Mouse (Mus musculus) kidney, embryonic 16.5 days (tissue): ENCODE results near the gene Sgk2. TPM values are rescaled to one million over a fixed set of nuclear protein-coding genes. Genes with fewer than 3 reads are reported as not detected.

Experiments
- ATAC-seq: fragments of 200-750 bp; cut with Nextera tagmentation; 2 replicates; pipeline ENCODE4 v1.8.0; 2017; ENCODE audit warnings: moderate TSS enrichment; ENCODE audit not compliant: low FRiP score, low TSS enrichment
- H3K27ac ChIP-seq: fragments of 300-500 bp; sonication (generic); 2 replicates; pipeline ENCODE4 v1.5.1; 2014; ENCODE audit warnings: low read length
- H3K27me3 ChIP-seq: fragments of 300-500 bp; sonication (generic); 2 replicates; pipeline ENCODE4 v1.6.1; 2014; ENCODE audit warnings: low read length, control low read depth, mixed read lengths; ENCODE audit not compliant: insufficient read depth
- H3K36me3 ChIP-seq: fragments of 300-500 bp; sonication (generic); 2 replicates; pipeline ENCODE4 v1.6.1; 2014; ENCODE audit warnings: low read length, control low read depth, mixed read lengths; ENCODE audit not compliant: insufficient read depth
- H3K4me1 ChIP-seq: fragments of 300-500 bp; sonication (generic); 2 replicates; pipeline ENCODE4 v1.6.1; 2014; ENCODE audit warnings: low read length, control low read depth, mixed read lengths; ENCODE audit not compliant: insufficient read depth
- H3K4me2 ChIP-seq: fragments of 300-500 bp; sonication (generic); replicated peaks from 2 replicates; pipeline ENCODE4 v1.6.1; 2014; ENCODE audit warnings: low read depth, low read length
- H3K4me3 ChIP-seq: fragments of 300-500 bp; sonication (generic); 2 replicates; pipeline ENCODE4 v1.5.1; 2014; ENCODE audit warnings: mild to moderate bottlenecking, low read length
- H3K9ac ChIP-seq: fragments of 300-500 bp; sonication (generic); replicated peaks from 2 replicates; pipeline ENCODE4 v1.6.1; 2014; ENCODE audit warnings: low read length
- H3K9me3 ChIP-seq: fragments of 300-500 bp; sonication (generic); 2 replicates; pipeline ENCODE4 v1.6.1; 2016; ENCODE audit warnings: low read length, control low read depth
- WGBS: fragments of 180-500 bp; shearing (Covaris S2); extraction: QIAGEN DNeasy Blood & Tissue Kit; methylation state at CpG from one replicate; pipeline ENCODE4 v1.1.7; 2014; 5-methylcytosine and 5-hydroxymethylcytosine counted together
- polyA plus RNA-seq: library from polyadenylated mRNA; unstranded; fragments of >200 nt; fragmentation: Nextera tagmentation; extraction: Ambion mirVana; gene quantifications from 2 replicates; pipeline ENCODE4 v1.2.1, GENCODE M21; 2015

The Sgk2 gene
- 11.2 and 12.2 TPM in 2 replicates for polyA plus RNA-seq

GRCm38 (mm10) chr2:162987218-162987617, at the start of gene Sgk2:
Gene Sgk2 (plus strand): TSS chr2:162987330.
- WGBS, result 29% methylated on average over 8 of the region's 8 CpGs
- peak; percentile 90 for ATAC-seq
- Histone ChIP-seq H3K4me2 (0 out of 2 replicates have a peak within 1 kb of the TSS, but pooled peaks have one; percentile 0), H3K9ac (no peak within 1 kb of the TSS), H3K4me1 (peaks cover 10% of the 10 kb centered on the region), H3K27me3 (no peaks in the 10 kb centered on the region), H3K4me3 (no peak within 1 kb of the TSS), H3K27ac (peak within 1 kb of the TSS; percentile 87), H3K36me3 (no peaks in the 10 kb centered on the region), H3K9me3 (no peaks in the 10 kb centered on the region; the same call in 1 of the 2 replicates)

DNA sequence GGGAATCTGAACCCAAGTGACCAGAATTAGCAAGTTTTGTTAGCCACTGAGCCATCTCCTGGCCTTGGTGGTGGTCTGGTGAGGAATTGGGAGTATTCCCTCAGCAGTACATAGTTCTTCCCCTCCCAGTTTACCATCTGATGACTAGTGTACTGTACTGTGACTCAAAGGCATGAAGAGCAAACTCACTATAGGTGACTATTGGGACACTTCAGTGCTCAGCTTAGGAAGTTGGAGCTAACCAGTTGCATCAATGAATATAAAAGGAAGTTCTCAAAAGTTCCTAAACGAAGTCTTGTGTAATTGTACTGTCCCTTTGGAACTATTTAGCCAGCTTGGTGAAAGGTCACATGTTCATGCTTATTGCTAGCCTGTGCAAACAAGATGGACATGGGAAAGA, 47.6 kb upstream of the Sgk2 start:
- WGBS, result 73% methylated on average over 1 of the region's 1 CpGs
- Histone ChIP-seq H3K9ac (no peak overlapping the region), H3K27ac (no peak overlapping the region), H3K36me3 (peaks cover 48% of the 10 kb centered on the region), H3K4me2 (no peak overlapping the region), H3K27me3 (peaks cover 19% of the 10 kb centered on the region), H3K9me3 (no peaks in the 10 kb centered on the region), H3K4me1 (peaks cover 10% of the 10 kb centered on the region; the same call in 1 of the 2 replicates), H3K4me3 (no peak overlapping the region)
- ATAC-seq, result no peak

GRCm38 (mm10) chr2:162943148-162943846, 43.8 kb upstream of the Sgk2 start, which contains the start of gene L3mbtl1:
Gene L3mbtl1 (plus strand): TSS chr2:162943472.
- Histone ChIP-seq H3K9me3 (no peaks in the 10 kb centered on the region), H3K4me3 (peak within 1 kb of the TSS; percentile 62), H3K9ac (peak within 1 kb of the TSS; percentile 63), H3K4me2 (peak within 1 kb of the TSS; percentile 98), H3K27ac (no peak within 1 kb of the TSS), H3K27me3 (peaks cover 19% of the 10 kb centered on the region), H3K4me1 (peaks cover 10% of the 10 kb centered on the region; the same call in 1 of the 2 replicates), H3K36me3 (peaks cover 23% of the 10 kb centered on the region)
- ATAC-seq, result peak; percentile 63
- WGBS, result under 1% methylated on average over 34 of the region's 40 CpGs

- Histone ChIP-seq H3K27ac (no peak overlapping the region), H3K4me1 (peaks cover 10% of the 10 kb centered on the region; the same call in 1 of the 2 replicates), H3K36me3 (peaks cover 17% of the 10 kb centered on the region), H3K9me3 (no peaks in the 10 kb centered on the region), H3K4me3 (peak overlapping the region; percentile 62), H3K27me3 (peaks cover 19% of the 10 kb centered on the region), H3K9ac (no peak overlapping the region), H3K4me2 (peak overlapping the region; percentile 98)
- no peak for ATAC-seq
- 9% methylated on average over 11 of the region's 11 CpGs for WGBS
Observed at GRCm38 (mm10) chr2:162943931-162944330, 43.2 kb upstream of the Sgk2 start.

GRCm38 (mm10) chr2:162946964-162947363, 40.2 kb upstream of the Sgk2 start:
- Histone ChIP-seq H3K4me1 (peaks cover 10% of the 10 kb centered on the region; the same call in 1 of the 2 replicates), H3K4me2 (no peak overlapping the region), H3K27ac (no peak overlapping the region), H3K36me3 (no peaks in the 10 kb centered on the region), H3K9ac (no peak overlapping the region), H3K27me3 (peaks cover 14% of the 10 kb centered on the region), H3K4me3 (no peak overlapping the region), H3K9me3 (no peaks in the 10 kb centered on the region)
- 81% methylated on average over 5 of the region's 5 CpGs for WGBS
- no peak for ATAC-seq

GRCm38 (mm10) chr2:162947736-162948135, 39.4 kb upstream of the Sgk2 start:
- ATAC-seq, result peak; percentile 42; the same call in 1 of the 2 replicates
- H3K4me1 ChIP-seq, result peaks cover 10% of the 10 kb centered on the region; the same call in 1 of the 2 replicates
- 36% methylated on average over 15 of the region's 15 CpGs for WGBS
- peaks cover 13% of the 10 kb centered on the region for H3K27me3 ChIP-seq
- H3K9me3 ChIP-seq, result no peaks in the 10 kb centered on the region
- H3K4me3 ChIP-seq, result peak overlapping the region; percentile 22
- H3K4me2 ChIP-seq, result peak overlapping the region; percentile 51
- H3K27ac ChIP-seq, result no peak overlapping the region
- no peak overlapping the region for H3K9ac ChIP-seq
- H3K36me3 ChIP-seq, result no peaks in the 10 kb centered on the region

DNA sequence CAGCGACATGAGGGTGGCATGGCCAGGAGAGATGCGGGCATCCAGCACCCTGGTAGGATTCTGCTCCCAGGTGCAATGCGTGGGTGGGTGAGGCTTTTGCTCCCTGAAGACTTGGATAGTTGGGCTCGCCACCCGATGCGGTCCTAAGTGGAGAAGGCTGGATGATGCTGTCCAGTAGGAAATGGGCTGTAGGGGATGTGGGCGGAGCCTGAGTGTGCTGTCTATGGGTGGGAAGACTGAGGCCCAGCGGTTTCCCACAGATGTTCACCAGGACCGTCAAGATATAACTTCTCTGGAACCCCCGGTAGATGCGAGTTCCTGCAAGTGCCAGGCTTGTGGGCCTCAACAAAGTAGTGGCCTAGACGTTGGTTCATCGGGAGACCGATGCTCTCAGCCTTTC, 38.9 kb upstream of the Sgk2 start:
- WGBS, result 62% methylated on average over 14 of the region's 14 CpGs

DNA sequence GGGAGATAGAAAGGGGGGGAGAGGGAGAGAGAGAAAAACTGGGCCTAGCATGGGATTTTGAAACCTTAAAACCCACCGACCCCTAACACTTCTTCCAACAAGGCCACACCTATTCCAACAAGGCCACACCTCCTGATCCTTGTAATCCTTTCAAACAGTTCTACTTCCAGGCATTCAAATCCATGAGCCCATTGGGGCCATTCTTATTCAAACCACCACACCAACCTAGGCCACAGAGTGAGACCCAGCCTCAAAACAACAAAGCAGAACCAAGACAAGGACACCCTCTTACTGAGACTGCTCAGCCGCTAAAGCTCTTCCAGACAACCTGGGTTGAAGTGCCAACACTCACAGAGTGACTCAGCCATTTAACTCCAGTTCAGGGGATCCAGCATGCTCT, 36.4 kb upstream of the Sgk2 start:
- Histone ChIP-seq H3K27me3 (no peaks in the 10 kb centered on the region), H3K4me2 (no peak overlapping the region), H3K4me3 (no peak overlapping the region), H3K36me3 (no peaks in the 10 kb centered on the region), H3K9ac (no peak overlapping the region), H3K27ac (no peak overlapping the region), H3K9me3 (no peaks in the 10 kb centered on the region), H3K4me1 (no peaks in the 10 kb centered on the region)
- 88% methylated on average over 2 of the region's 2 CpGs for WGBS
- ATAC-seq, result no peak

More for the DNA sequence above, 38.9 kb upstream of the Sgk2 start:
- H3K27me3 ChIP-seq, result peaks cover 12% of the 10 kb centered on the region; the same call in 1 of the 2 replicates
- H3K36me3 ChIP-seq, result no peaks in the 10 kb centered on the region
- peak overlapping the region; percentile 22 for H3K4me3 ChIP-seq
- H3K9me3 ChIP-seq, result no peaks in the 10 kb centered on the region
- H3K27ac ChIP-seq, result no peak overlapping the region
- ATAC-seq, result no peak
- peak overlapping the region; percentile 51 for H3K4me2 ChIP-seq
- peaks cover 8% of the 10 kb centered on the region; the same call in 1 of the 2 replicates for H3K4me1 ChIP-seq
- no peak overlapping the region for H3K9ac ChIP-seq

- Histone ChIP-seq H3K4me3 (no peak overlapping the region), H3K4me1 (no peaks in the 10 kb centered on the region), H3K27ac (no peak overlapping the region), H3K27me3 (no peaks in the 10 kb centered on the region), H3K4me2 (no peak overlapping the region), H3K9ac (no peak overlapping the region), H3K9me3 (no peaks in the 10 kb centered on the region), H3K36me3 (no peaks in the 10 kb centered on the region)
- ATAC-seq, result no peak
- WGBS, result 93% methylated on average over 2 of the region's 2 CpGs
Observed at GRCm38 (mm10) chr2:162956843-162957242, 30.3 kb upstream of the Sgk2 start.

- Histone ChIP-seq H3K9me3 (no peaks in the 10 kb centered on the region), H3K4me3 (no peak overlapping the region), H3K4me2 (no peak overlapping the region), H3K27me3 (no peaks in the 10 kb centered on the region), H3K36me3 (no peaks in the 10 kb centered on the region), H3K27ac (no peak overlapping the region), H3K4me1 (no peaks in the 10 kb centered on the region), H3K9ac (no peak overlapping the region)
- 69% methylated on average over 9 of the region's 10 CpGs for WGBS
- no peak for ATAC-seq
Observed at GRCm38 (mm10) chr2:162961321-162961720, 25.8 kb upstream of the Sgk2 start.
